Mouse (Mus musculus) myocyte (in vitro differentiated cells): ENCODE results near the gene Notch2.

ENCODE experiments used
- E2F4 ChIP-seq: IDR thresholded peaks from one replicate; pipeline ENCODE4 v1.6.1; 2011; ENCODE audit warnings: mild to moderate bottlenecking, control low read depth, moderate library complexity; ENCODE audit not compliant: insufficient read depth
- POLR2A ChIP-seq: IDR thresholded peaks from one replicate; pipeline ENCODE4 v1.6.1; 2011; ENCODE audit warnings: low read depth, mild to moderate bottlenecking, control low read depth, moderate library complexity; ENCODE audit not compliant: insufficient read length
- POLR2AphosphoS2 ChIP-seq: IDR thresholded peaks from one replicate; pipeline ENCODE4 v1.6.1; 2011; ENCODE audit warnings: low read depth, control low read depth; ENCODE audit not compliant: insufficient read length
- TCF3 ChIP-seq: IDR thresholded peaks from one replicate; pipeline ENCODE4 v1.6.1; 2011; ENCODE audit warnings: low read depth, control low read depth; ENCODE audit not compliant: insufficient read length
- USF1 ChIP-seq: IDR thresholded peaks from one replicate; pipeline ENCODE4 v1.6.1; 2011; ENCODE audit warnings: low read depth, mild to moderate bottlenecking, control low read depth, moderate library complexity

DNA sequence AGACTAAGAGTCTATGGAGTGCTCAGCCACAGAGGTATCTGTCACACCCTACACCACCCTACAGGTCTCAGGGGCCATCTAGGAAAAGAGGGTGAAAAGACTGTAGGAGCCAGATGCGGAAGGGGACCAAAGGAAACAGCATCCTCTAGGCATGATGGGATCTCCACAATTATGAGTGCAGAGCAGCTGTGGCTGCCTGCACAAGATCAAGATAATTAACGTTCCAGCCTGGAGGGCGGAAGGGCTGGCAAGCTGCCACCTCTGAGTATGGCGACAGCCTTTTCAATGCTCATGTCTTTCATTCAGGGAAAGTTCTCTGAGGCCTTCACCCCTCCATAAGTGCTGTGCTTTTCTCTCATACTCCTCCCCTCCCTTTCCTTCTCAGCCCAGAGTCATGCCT is 146.0 kb downstream of the Notch2 start:
- TF ChIP-seq POLR2A = no peak
- no peak for TF ChIP-seq E2F4
- no peak for TF ChIP-seq POLR2AphosphoS2
- TF ChIP-seq TCF3 = no peak
- no peak for TF ChIP-seq USF1
